Mouse (Mus musculus) embryonic facial prominence, embryonic 15.5 days (tissue): Measurements from ENCODE around the gene Arl6ip6. TPM values are rescaled to one million over a fixed set of nuclear protein-coding genes. Genes with fewer than 3 reads are reported as not detected.

ENCODE experiments used
- ATAC-seq: fragments of 200-750 bp; cut with Nextera tagmentation; 2 replicates; pipeline ENCODE4 v1.8.0; 2017; ENCODE audit warnings: low read depth, moderate TSS enrichment; ENCODE audit not compliant: insufficient number of reproducible peaks, low FRiP score, low TSS enrichment
- H3K27ac ChIP-seq: fragments of 300-500 bp; sonication (generic); replicated peaks from 2 replicates; pipeline ENCODE4 v1.5.1; 2015; ENCODE audit warnings: mild to moderate bottlenecking, inconsistent platforms
- H3K27me3 ChIP-seq: fragments of 300-500 bp; sonication (generic); 2 replicates; pipeline ENCODE4 v1.6.1; 2015; ENCODE audit warnings: inconsistent platforms
- H3K36me3 ChIP-seq: fragments of 300-500 bp; sonication (generic); 2 replicates; pipeline ENCODE4 v1.6.1; 2015; ENCODE audit warnings: mild to moderate bottlenecking, inconsistent platforms
- H3K4me1 ChIP-seq: fragments of 300-500 bp; sonication (generic); 2 replicates; pipeline ENCODE4 v1.6.1; 2015; ENCODE audit warnings: inconsistent platforms
- H3K4me2 ChIP-seq: fragments of 300-500 bp; sonication (generic); replicated peaks from 2 replicates; pipeline ENCODE4 v1.6.1; 2015; ENCODE audit warnings: mild to moderate bottlenecking, inconsistent platforms
- H3K4me3 ChIP-seq: fragments of 300-500 bp; sonication (generic); replicated peaks from 2 replicates; pipeline ENCODE4 v1.5.1; 2015; ENCODE audit warnings: mild to moderate bottlenecking, inconsistent platforms
- H3K9ac ChIP-seq: fragments of 300-500 bp; sonication (generic); 2 replicates; pipeline ENCODE4 v1.6.1; 2015; ENCODE audit warnings: inconsistent platforms
- H3K9me3 ChIP-seq: fragments of 300-500 bp; sonication (generic); replicated peaks from 2 replicates; pipeline ENCODE4 v1.6.1; 2016; ENCODE audit warnings: inconsistent platforms
- WGBS: fragments of 180-500 bp; shearing (Covaris S2); methylation state at CpG from one replicate; pipeline ENCODE4 v1.1.7; 2015; 5-methylcytosine and 5-hydroxymethylcytosine counted together
- polyA plus RNA-seq: library from polyadenylated mRNA; unstranded; fragments of >200 nt; fragmentation: Nextera tagmentation; extraction: Ambion mirVana; gene quantifications from 2 replicates; pipeline ENCODE4 v1.2.1, GENCODE M21; 2015

Arl6ip6 gene
- polyA plus RNA-seq, 1 experiment from 2014 or later = 45.6 TPM

DNA sequence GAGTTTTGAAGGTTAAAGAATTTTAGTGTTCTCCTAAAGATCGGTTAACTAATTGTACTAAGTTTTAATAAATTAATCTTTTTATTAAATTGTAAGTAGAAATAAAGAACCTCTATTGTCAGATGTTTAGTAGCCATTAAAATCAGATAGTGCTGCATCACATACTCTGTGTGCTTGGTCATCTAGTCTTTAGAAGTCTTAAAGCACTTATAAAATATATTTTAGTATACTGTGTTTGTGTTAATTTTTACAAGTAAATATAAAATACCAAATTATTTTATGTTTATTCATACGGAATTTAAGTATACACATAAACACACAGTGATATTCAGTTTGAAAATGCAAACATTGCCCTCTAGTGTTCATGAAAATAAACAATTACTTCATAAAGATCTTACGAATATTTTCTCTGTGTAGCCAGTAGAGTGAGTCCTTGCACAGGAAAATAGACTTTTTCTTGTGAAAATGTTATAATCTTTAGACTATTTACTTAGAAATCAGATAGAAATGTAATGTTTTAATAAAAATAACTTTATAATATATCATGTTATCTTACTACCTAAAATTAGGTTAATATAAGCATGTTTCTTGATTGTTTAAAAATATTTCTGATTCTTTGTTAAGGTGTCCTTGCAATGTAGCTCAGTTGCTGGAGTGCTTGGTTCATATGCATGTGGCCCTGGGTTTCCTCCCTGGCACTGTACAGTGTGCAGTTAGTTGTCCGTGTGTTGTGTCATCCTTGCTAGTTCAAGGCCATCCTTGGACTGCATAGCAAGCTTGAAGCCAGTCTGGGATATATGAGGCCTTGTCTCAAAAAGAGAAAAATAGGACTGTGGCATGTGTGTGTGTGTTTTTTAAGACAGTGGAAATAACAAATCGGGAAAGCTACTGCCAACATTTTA lies 13.1 kb downstream of the Arl6ip6 start:
- Histone ChIP-seq H3K9ac (no peak overlapping the region), H3K9me3 (no peaks in the 10 kb centered on the region), H3K4me1 (no peaks in the 10 kb centered on the region), H3K36me3 (peaks cover 8% of the 10 kb centered on the region), H3K4me3 (no peak overlapping the region), H3K4me2 (no peak overlapping the region), H3K27ac (no peak overlapping the region), H3K27me3 (no peaks in the 10 kb centered on the region)
- no peak for ATAC-seq
- WGBS = 61% methylated on average over 5 of the region's 5 CpGs

DNA sequence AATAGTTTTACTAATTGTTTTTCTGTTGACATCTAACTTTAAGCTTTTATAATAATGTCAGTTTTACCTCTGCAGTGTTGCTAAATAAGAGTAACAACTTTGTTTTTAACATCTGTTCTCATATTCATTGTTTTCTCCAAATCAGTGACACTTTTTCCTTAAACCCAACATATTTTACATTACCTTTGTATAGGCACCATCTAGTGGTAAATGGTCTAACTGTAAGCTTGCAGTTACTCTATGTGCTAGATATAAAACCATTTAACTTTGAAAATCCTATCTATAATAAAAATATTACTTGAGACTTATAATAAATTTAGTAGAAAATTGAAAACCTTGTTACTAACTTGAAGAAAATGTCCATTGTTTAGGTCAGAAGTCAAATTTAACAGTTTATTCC lies 15.2 kb downstream of the Arl6ip6 start:
- H3K9me3 ChIP-seq = no peaks in the 10 kb centered on the region
- H3K27me3 ChIP-seq = no peaks in the 10 kb centered on the region
- H3K27ac ChIP-seq = no peak overlapping the region
- H3K4me1 ChIP-seq = no peaks in the 10 kb centered on the region
- peaks cover 7% of the 10 kb centered on the region; the same call in 1 of the 2 replicates for H3K36me3 ChIP-seq
- no peak for ATAC-seq
- H3K4me2 ChIP-seq = no peak overlapping the region
- no peak overlapping the region for H3K4me3 ChIP-seq
- no peak overlapping the region for H3K9ac ChIP-seq

DNA sequence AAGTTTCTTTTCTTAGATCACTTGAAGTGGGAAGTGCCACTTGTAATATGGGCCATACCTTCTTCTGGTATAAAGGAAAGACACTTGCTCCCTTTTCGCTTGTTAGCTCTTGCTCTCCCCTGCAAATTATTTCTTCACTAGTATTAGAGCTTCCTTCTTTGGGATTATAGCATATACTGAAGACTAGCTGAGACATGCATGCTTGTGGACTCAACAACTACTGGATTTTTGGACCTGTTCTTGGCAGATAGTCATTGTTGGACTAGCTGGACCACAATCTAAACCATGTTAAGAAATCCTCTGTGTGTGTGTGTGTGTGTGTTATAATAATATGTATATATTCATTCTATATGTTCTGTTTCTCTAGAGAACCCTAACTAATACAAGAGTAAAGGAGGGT lies 22.0 kb downstream of the Arl6ip6 start:
- no peaks in the 10 kb centered on the region for H3K9me3 ChIP-seq
- H3K4me1 ChIP-seq = no peaks in the 10 kb centered on the region
- H3K27me3 ChIP-seq = no peaks in the 10 kb centered on the region
- no peak overlapping the region for H3K4me2 ChIP-seq
- H3K9ac ChIP-seq = no peak overlapping the region
- no peak for ATAC-seq
- H3K36me3 ChIP-seq = peaks cover 28% of the 10 kb centered on the region
- 90% methylated on average over 1 of the region's 1 CpGs for WGBS
- no peak overlapping the region for H3K4me3 ChIP-seq
- no peak overlapping the region for H3K27ac ChIP-seq

DNA sequence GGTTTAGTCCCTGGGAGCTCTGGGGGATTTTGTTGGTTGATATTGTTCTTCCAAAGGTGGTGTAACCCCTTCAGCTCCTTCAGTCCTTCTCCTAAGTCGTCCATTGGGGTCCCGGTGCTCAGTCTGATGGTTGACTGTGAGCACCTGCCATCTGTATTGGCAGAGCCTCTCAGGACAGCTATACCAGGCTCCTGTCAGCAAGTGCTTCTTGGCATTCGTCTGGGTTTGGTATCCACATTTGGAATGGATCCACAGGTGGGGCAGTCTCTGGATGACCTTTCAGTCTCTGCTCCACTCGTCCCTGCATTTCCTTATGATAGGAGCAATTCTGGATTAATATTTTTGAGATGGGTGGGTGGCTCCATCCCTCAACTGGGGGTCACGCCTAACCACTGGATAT lies 30.7 kb downstream of the Arl6ip6 start:
- H3K9ac ChIP-seq = no peak overlapping the region
- H3K4me1 ChIP-seq = no peaks in the 10 kb centered on the region
- 92% methylated on average over 5 of the region's 5 CpGs for WGBS
- H3K36me3 ChIP-seq = peaks cover 12% of the 10 kb centered on the region
- H3K27me3 ChIP-seq = no peaks in the 10 kb centered on the region
- H3K9me3 ChIP-seq = no peaks in the 10 kb centered on the region
- ATAC-seq = no peak
- no peak overlapping the region for H3K27ac ChIP-seq
- H3K4me3 ChIP-seq = no peak overlapping the region
- no peak overlapping the region for H3K4me2 ChIP-seq

DNA sequence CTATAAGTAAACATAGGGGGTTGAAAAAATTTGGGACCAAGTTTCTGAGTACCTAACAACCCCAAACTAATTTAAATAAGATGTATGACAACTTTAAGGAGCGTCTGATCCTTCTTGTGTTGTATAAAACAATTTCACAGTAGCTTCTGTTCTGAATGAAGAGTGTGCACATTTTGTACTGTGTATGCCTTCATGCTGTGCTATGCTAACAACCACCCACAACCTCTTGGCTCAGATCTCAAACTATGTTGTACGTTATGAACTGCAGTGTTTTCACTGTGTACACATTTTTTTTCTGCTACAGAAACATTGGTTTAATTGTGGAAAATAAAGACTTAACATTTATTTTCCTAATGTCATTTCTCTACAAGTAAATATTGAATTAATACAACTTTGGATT lies 65.5 kb downstream of the Arl6ip6 start:
- Histone ChIP-seq H3K27me3 (no peaks in the 10 kb centered on the region), H3K4me1 (no peaks in the 10 kb centered on the region), H3K4me3 (no peak overlapping the region), H3K4me2 (no peak overlapping the region), H3K27ac (no peak overlapping the region), H3K9ac (no peak overlapping the region), H3K9me3 (no peaks in the 10 kb centered on the region), H3K36me3 (no peaks in the 10 kb centered on the region)
- ATAC-seq = no peak
- WGBS = 51% methylated on average over 2 of the region's 2 CpGs

Other genes starting within 250 kb of the Arl6ip6 start
- gene Prpf40a, start 442 bp upstream of the Arl6ip6 start, polyA plus RNA-seq = 126 and 130 TPM in 2 replicates